ENCODE assay signal across 8 mouse cellular contexts in the genomic region with DNA sequence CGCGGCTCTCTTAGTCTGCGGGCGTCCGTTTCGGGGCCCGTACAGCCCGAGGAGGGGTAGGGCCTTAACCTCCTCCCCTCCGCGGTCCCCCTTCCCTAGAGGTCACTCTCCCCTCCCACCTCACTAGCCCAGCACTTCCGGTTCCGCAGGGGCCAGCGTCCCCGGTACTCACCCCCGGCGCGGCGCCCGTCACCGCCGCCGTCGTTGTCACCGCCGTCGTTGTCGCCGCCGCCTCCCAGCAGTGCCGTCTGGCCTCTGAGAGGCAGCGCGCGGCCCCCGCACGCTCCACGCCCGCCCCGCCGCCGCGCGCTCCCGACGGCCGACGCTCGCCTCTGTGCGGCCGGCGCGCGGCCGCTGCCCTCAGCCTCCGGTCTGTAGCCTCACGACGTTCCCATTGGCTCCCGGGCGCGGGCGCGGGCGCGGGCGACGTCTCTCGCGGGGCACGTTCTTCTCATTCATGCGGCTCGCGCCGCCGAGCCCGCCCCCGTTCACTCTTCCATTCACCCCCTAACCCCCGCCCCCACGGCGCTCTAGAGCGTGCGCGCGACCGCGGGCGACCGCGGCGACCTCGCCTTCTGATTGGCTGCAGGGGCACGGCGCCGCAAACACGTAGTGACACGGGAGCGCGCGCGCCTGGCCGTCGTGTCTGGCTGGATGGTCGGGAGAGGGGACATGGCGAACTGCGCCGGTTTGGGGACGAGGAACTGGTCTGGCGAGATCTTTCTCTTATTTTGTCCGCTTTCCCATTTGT. TPM values are rescaled to one million over a fixed set of nuclear protein-coding genes. Genes with fewer than 3 reads are reported as not detected.
A peak's percentile ranks its signal among the peaks of the same experiment; 100 is the strongest.
DNase-seq lines count a peak whose midpoint lies in the region; ATAC-seq lines count a peak whose summit lies in the region.

Zdhhc5 (minus strand) TSS at position 370 of the 751 bp plus-strand sequence.

- peaks cover 5% of the 10 kb centered on the region; the same call in 1 of the 2 replicates for H3K4me1 ChIP-seq in brown adipose tissue, adult 24 weeks (ENCODE audit: control insufficient read depth, insufficient read depth, insufficient read length, low read length)
- H3K4me1 ChIP-seq in heart, embryonic 13.5 days = peaks cover 32% of the 10 kb centered on the region
- peaks cover 48% of the 10 kb centered on the region for H3K4me1 ChIP-seq in liver, embryonic 12.5 days
- peaks cover 6% of the 10 kb centered on the region; the same call in 1 of the 2 replicates for H3K4me1 ChIP-seq in stomach, embryonic 15.5 days

- peak within 1 kb of the TSS; percentile 95 for H3K27ac ChIP-seq in brown adipose tissue, adult 24 weeks (replicated peaks; ENCODE audit: low read depth, low read length)
- peak within 1 kb of the TSS; percentile 99 for H3K27ac ChIP-seq in heart, embryonic 13.5 days (replicated peaks)
- H3K27ac ChIP-seq in liver, embryonic 12.5 days = peak within 1 kb of the TSS; percentile 98
- H3K27ac ChIP-seq in stomach, embryonic 15.5 days = peak within 1 kb of the TSS; percentile 98

- H3K36me3 ChIP-seq in heart, embryonic 13.5 days = peaks cover 14% of the 10 kb centered on the region
- peaks cover 18% of the 10 kb centered on the region for H3K36me3 ChIP-seq in liver, embryonic 12.5 days
- H3K36me3 ChIP-seq in stomach, embryonic 15.5 days = peaks cover 9% of the 10 kb centered on the region

- ATAC-seq in heart, embryonic 13.5 days (ENCODE audit: extremely low read depth, insufficient number of reproducible peaks, low FRiP score, low TSS enrichment) = peak; percentile 94
- ATAC-seq in liver, embryonic 12.5 days = peak; percentile 91
- peak; percentile 94 for ATAC-seq in stomach, embryonic 15.5 days (ENCODE audit: insufficient read depth, low FRiP score, low read depth)

- DNase-seq in CD4-positive, CD25-positive, alpha-beta regulatory T cell, adult 2 months (ENCODE audit: low read depth, low spot score) = peak; percentile 99
- peak; percentile 71 for DNase-seq in fat pad, adult 2 months (ENCODE audit: extremely low read depth, low read depth, low spot score)
- DNase-seq in kidney, postnatal 10 days = peak; percentile 99
- DNase-seq in natural killer cell, adult 2 months (ENCODE audit: low spot score in 2 of 2) = peak; percentile 97 to 99

- H3K4me2 ChIP-seq in heart, embryonic 13.5 days = peak within 1 kb of the TSS; percentile 82
- H3K4me2 ChIP-seq in liver, embryonic 12.5 days = peak within 1 kb of the TSS; percentile 83
- H3K4me2 ChIP-seq in stomach, embryonic 15.5 days = peak within 1 kb of the TSS; percentile 64

- no peaks in the 10 kb centered on the region for H3K27me3 ChIP-seq in heart, embryonic 13.5 days (replicated peaks)
- H3K27me3 ChIP-seq in liver, embryonic 12.5 days (replicated peaks) = no peaks in the 10 kb centered on the region
- no peaks in the 10 kb centered on the region for H3K27me3 ChIP-seq in stomach, embryonic 15.5 days (replicated peaks)

- H3K9ac ChIP-seq in heart, embryonic 13.5 days = peak within 1 kb of the TSS; percentile 99
- peak within 1 kb of the TSS; percentile 96 for H3K9ac ChIP-seq in liver, embryonic 12.5 days
- H3K9ac ChIP-seq in stomach, embryonic 15.5 days = peak within 1 kb of the TSS; percentile 95

- no peaks in the 10 kb centered on the region for H3K9me3 ChIP-seq in heart, embryonic 13.5 days
- H3K9me3 ChIP-seq in liver, embryonic 12.5 days (replicated peaks) = no peaks in the 10 kb centered on the region
- no peaks in the 10 kb centered on the region for H3K9me3 ChIP-seq in stomach, embryonic 15.5 days

- under 1% methylated on average over 96 of the region's 107 CpGs for WGBS in heart, embryonic 13.5 days
- WGBS in liver, embryonic 12.5 days (ENCODE audit: insufficient replicate concordance) = under 1% methylated on average over 102 of the region's 107 CpGs
- WGBS in stomach, embryonic 15.5 days = under 1% methylated on average over 106 of the region's 107 CpGs

- H3K4me3 ChIP-seq in brown adipose tissue, adult 24 weeks (ENCODE audit: insufficient read depth, low read depth, low read length) = peak within 1 kb of the TSS; percentile 84
- peak within 1 kb of the TSS; percentile 99 for H3K4me3 ChIP-seq in heart, embryonic 13.5 days
- H3K4me3 ChIP-seq in liver, embryonic 12.5 days = peak within 1 kb of the TSS; percentile 99
- peak within 1 kb of the TSS; percentile 96 for H3K4me3 ChIP-seq in stomach, embryonic 15.5 days (replicated peaks)

RNA-seq across cellular contexts. Expression of gene Zdhhc5, which starts in this region (rescaled TPM):
- 25.5 and 40.4 TPM in 2 replicates for polyA plus RNA-seq in brown adipose tissue, adult 24 weeks (2012; ENCODE audit: insufficient read depth, insufficient read length, missing spikeins)
- polyA plus RNA-seq in heart, embryonic 13.5 days (2015; fragmentation: Nextera tagmentation; extraction: Ambion mirVana) = 20.8 and 21.9 TPM in 2 replicates
- 28.1 and 29.3 TPM in 2 replicates for polyA plus RNA-seq in liver, embryonic 12.5 days (2016; fragmentation: Nextera tagmentation; extraction: Ambion mirVana)
- 27.8 and 28.5 TPM in 2 replicates for polyA plus RNA-seq in stomach, embryonic 15.5 days (2015; fragmentation: Nextera tagmentation; extraction: Ambion mirVana)

Comparison
In these comparisons a context has a peak if more than half of its experiments do, and no peak if none do; other contexts are left out.
1. Peak in every context shown above with its lines: DNase-seq, ATAC-seq, H3K4me3 ChIP-seq and H3K27ac ChIP-seq.